Mouse (Mus musculus) limb, embryonic 11.5 days (tissue): ENCODE data around the gene Cxcr5. TPM values are rescaled to one million over a fixed set of nuclear protein-coding genes. Genes with fewer than 3 reads are reported as not detected.
A peak's percentile ranks its signal among the peaks of the same experiment; 100 is the strongest.

Source experiments
- ATAC-seq: fragments of 200-750 bp; cut with Nextera tagmentation; 2 replicates; pipeline ENCODE4 v1.8.0; 2017; ENCODE audit warnings: low read depth; ENCODE audit not compliant: insufficient number of reproducible peaks, low FRiP score, low TSS enrichment
- DNase-seq: peaks from one replicate; pipeline ENCODE4 v3.0.0-alpha.2; 2015; ENCODE audit warnings: low spot score
- H3K27ac ChIP-seq: fragments of 300-500 bp; sonication (generic); replicated peaks from 2 replicates; pipeline ENCODE4 v1.5.1; 2014; ENCODE audit warnings: low read depth, mild to moderate bottlenecking, low read length
- H3K27me3 ChIP-seq: fragments of 300-500 bp; sonication (generic); 2 replicates; pipeline ENCODE4 v1.6.1; 2014; ENCODE audit warnings: mild to moderate bottlenecking, low read length, mixed read lengths; ENCODE audit not compliant: control insufficient read depth, insufficient read depth
- H3K36me3 ChIP-seq: fragments of 300-500 bp; sonication (generic); 2 replicates; pipeline ENCODE4 v1.6.1; 2014; ENCODE audit warnings: mild to moderate bottlenecking, low read length, moderate library complexity, mixed read lengths; ENCODE audit not compliant: control insufficient read depth, insufficient read depth
- H3K4me1 ChIP-seq: fragments of 300-500 bp; sonication (generic); 2 replicates; pipeline ENCODE4 v1.6.1; 2014; ENCODE audit warnings: low read length, mixed read lengths; ENCODE audit not compliant: control insufficient read depth, insufficient read depth
- H3K4me2 ChIP-seq: fragments of 300-500 bp; sonication (generic); 2 replicates; pipeline ENCODE4 v1.6.1; 2014; ENCODE audit warnings: low read depth, mild to moderate bottlenecking, moderate library complexity; ENCODE audit not compliant: severe bottlenecking
- H3K4me3 ChIP-seq: fragments of 300-500 bp; sonication (generic); 2 replicates; pipeline ENCODE4 v1.5.1; 2014; ENCODE audit warnings: low read depth, low read length
- H3K9ac ChIP-seq: fragments of 300-500 bp; sonication (generic); 2 replicates; pipeline ENCODE4 v1.6.1; 2014; ENCODE audit warnings: mild to moderate bottlenecking, low read length
- H3K9me3 ChIP-seq: fragments of 300-500 bp; sonication (generic); 2 replicates; pipeline ENCODE4 v1.6.1; 2016; ENCODE audit warnings: low read length; ENCODE audit not compliant: control insufficient read depth
- WGBS: fragments of 180-500 bp; shearing (Covaris S2); extraction: QIAGEN DNeasy Blood & Tissue Kit; methylation state at CpG from one replicate; pipeline ENCODE4 v1.1.7; 2014; 5-methylcytosine and 5-hydroxymethylcytosine counted together
- polyA plus RNA-seq: library from polyadenylated mRNA; unstranded; fragments of >200 nt; fragmentation: Nextera tagmentation; extraction: Ambion mirVana; gene quantifications from 2 replicates; pipeline ENCODE4 v1.2.1, GENCODE M21; 2014

Cxcr5 gene
- polyA plus RNA-seq, result 0.05 TPM in 1 of 2 replicates, not detected in the other

- Histone ChIP-seq H3K9me3 (no peaks in the 10 kb centered on the region), H3K9ac (no peak within 1 kb of the TSS), H3K36me3 (no peaks in the 10 kb centered on the region), H3K27ac (no peak within 1 kb of the TSS), H3K4me3 (no peak within 1 kb of the TSS), H3K27me3 (no peaks in the 10 kb centered on the region), H3K4me2 (no peak within 1 kb of the TSS), H3K4me1 (no peaks in the 10 kb centered on the region)
- ATAC-seq (no peak), DNase-seq (no peak)
- 78% methylated on average over 4 of the region's 4 CpGs for WGBS
These were observed at the start of gene Cxcr5 for GRCm38 (mm10) chr9:44561597-44561996. Cxcr5 (minus strand) TSS chr9:44561877.

DNA sequence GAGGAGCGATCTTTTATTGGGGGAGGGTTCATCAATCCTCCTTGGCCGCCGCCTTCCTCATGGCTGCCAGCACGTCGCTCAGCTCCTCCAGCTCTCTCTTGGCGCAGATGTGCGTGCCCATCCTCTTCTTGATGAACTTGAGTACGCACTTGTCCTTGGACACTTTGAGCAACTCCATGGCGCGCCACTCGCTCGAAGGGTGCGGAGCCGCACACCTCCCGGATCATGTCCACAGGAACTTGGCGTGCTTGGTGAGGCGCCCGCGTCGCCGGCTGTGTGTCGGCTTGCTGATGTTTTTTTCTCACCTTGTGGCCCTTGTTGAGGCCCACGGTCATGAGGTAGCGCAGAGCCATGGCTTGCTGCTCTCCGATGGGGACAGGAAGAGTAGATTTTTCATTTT, 48.7 kb upstream of the Cxcr5 start:
- H3K27ac ChIP-seq, result no peak overlapping the region
- no peak overlapping the region for H3K9ac ChIP-seq
- H3K27me3 ChIP-seq, result no peaks in the 10 kb centered on the region
- 97% methylated on average over 25 of the region's 25 CpGs for WGBS
- H3K4me1 ChIP-seq, result peaks cover 4% of the 10 kb centered on the region; the same call in 1 of the 2 replicates
- H3K4me3 ChIP-seq, result no peak overlapping the region
- H3K4me2 ChIP-seq, result no peak overlapping the region
- no peak for ATAC-seq
- H3K36me3 ChIP-seq, result peaks cover 32% of the 10 kb centered on the region
- H3K9me3 ChIP-seq, result no peaks in the 10 kb centered on the region
- no peak for DNase-seq

GRCm38 (mm10) chr9:44607306-44607705, 45.6 kb upstream of the Cxcr5 start:
- 72% methylated on average over 4 of the region's 4 CpGs for WGBS
- peaks cover 6% of the 10 kb centered on the region for H3K4me1 ChIP-seq
- no peak for DNase-seq
- H3K4me3 ChIP-seq, result no peak overlapping the region
- no peak for ATAC-seq
- H3K27me3 ChIP-seq, result no peaks in the 10 kb centered on the region
- H3K36me3 ChIP-seq, result peaks cover 22% of the 10 kb centered on the region
- no peak overlapping the region for H3K9ac ChIP-seq
- H3K9me3 ChIP-seq, result no peaks in the 10 kb centered on the region
- H3K4me2 ChIP-seq, result peak overlapping the region; percentile 21; the same call in 1 of the 2 replicates
- H3K27ac ChIP-seq, result no peak overlapping the region

- DNase-seq, result no peak
- peak overlapping the region; percentile 100 for H3K4me3 ChIP-seq
- no peaks in the 10 kb centered on the region for H3K27me3 ChIP-seq
- 78% methylated on average over 4 of the region's 4 CpGs for WGBS
- H3K4me2 ChIP-seq, result peak overlapping the region; percentile 75; the same call in 1 of the 2 replicates
- peaks cover 19% of the 10 kb centered on the region for H3K36me3 ChIP-seq
- peaks cover 6% of the 10 kb centered on the region for H3K4me1 ChIP-seq
- no peak for ATAC-seq
- H3K9me3 ChIP-seq, result no peaks in the 10 kb centered on the region
- no peak overlapping the region for H3K27ac ChIP-seq
- no peak overlapping the region for H3K9ac ChIP-seq
These were observed 45.0 kb upstream of the Cxcr5 start for GRCm38 (mm10) chr9:44606646-44607045.

GRCm38 (mm10) chr9:44605616-44606165, 44.0 kb upstream of the Cxcr5 start:
- Histone ChIP-seq H3K4me2 (peak overlapping the region; percentile 75), H3K4me1 (peaks cover 6% of the 10 kb centered on the region), H3K36me3 (peaks cover 15% of the 10 kb centered on the region), H3K9ac (peak overlapping the region; percentile 100), H3K9me3 (no peaks in the 10 kb centered on the region), H3K4me3 (peak overlapping the region; percentile 100), H3K27ac (peak overlapping the region; percentile 99), H3K27me3 (no peaks in the 10 kb centered on the region)
- DNase-seq, result peak; percentile 47
- ATAC-seq, result no peak
- 1% methylated on average over 13 of the region's 13 CpGs for WGBS

- no peaks in the 10 kb centered on the region for H3K27me3 ChIP-seq
- DNase-seq (peak; percentile 80), ATAC-seq (peak; percentile 72)
- H3K9me3 ChIP-seq, result no peaks in the 10 kb centered on the region
- H3K4me1 ChIP-seq, result peaks cover 6% of the 10 kb centered on the region
- peaks cover 10% of the 10 kb centered on the region; the same call in 1 of the 2 replicates for H3K36me3 ChIP-seq
- peak within 1 kb of the TSS; percentile 99 for H3K27ac ChIP-seq
- under 1% methylated on average over 61 of the region's 80 CpGs for WGBS
- peak within 1 kb of the TSS; percentile 75 for H3K4me2 ChIP-seq
- H3K9ac ChIP-seq, result peak within 1 kb of the TSS; percentile 100
- H3K4me3 ChIP-seq, result peak within 1 kb of the TSS; percentile 100
These were observed 43.3 kb upstream of the Cxcr5 start, which contains the start of gene Ddx6 for GRCm38 (mm10) chr9:44604779-44605615. Ddx6 (plus strand) TSS chr9:44604892.

DNA sequence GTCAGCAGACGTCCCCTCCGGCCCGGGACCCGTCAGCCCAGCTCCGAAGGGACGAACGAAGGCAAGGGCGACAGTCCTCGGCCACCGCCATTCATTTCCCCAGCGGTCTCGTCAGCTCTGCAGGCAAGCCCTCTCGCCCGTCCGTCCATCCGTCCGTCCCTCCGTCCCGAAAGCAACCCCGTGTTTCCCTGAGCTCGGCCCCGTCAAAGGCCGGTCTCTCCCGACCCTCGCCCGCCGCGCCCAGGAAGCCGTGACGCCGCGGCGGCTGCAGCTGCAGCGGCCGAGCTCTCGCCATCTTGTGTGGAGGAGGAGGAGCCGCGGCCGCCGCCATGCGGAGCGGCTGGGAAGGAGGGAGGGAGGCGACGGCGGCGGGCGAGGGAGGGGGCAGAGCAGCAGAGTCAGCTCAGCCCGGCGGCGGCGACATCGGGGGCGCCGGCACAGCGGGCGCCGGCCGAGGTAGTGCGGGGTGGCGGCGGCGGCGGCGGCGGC, 42.7 kb upstream of the Cxcr5 start:
- Histone ChIP-seq H3K4me2 (peak overlapping the region; percentile 72), H3K9me3 (no peaks in the 10 kb centered on the region), H3K36me3 (peaks cover 8% of the 10 kb centered on the region; the same call in 1 of the 2 replicates), H3K9ac (peak overlapping the region; percentile 100), H3K4me3 (peak overlapping the region; percentile 100), H3K27me3 (no peaks in the 10 kb centered on the region), H3K4me1 (peaks cover 7% of the 10 kb centered on the region), H3K27ac (peak overlapping the region; percentile 99)
- under 1% methylated on average over 38 of the region's 65 CpGs for WGBS
- ATAC-seq (peak; percentile 63; the same call in 1 of the 2 replicates), DNase-seq (peak; percentile 85)
